Mouse (Mus musculus) right cerebral cortex, adult 2 months (tissue): ENCODE data around the gene Mta3.
"Not testable (repeated sequence)": the region's sequence is repeated elsewhere in the genome, so short reads cannot be mapped to it uniquely, and the experiment has no call there.

Source experiments
- DNase-seq, 2 experiments: peaks; one replicate each; pipeline ENCODE4 v3.0.0; 2021 to 2022; ENCODE audit warnings: low spot score in 2 of 2

The Mta3 gene

GRCm38 (mm10) chr17:83849081-83849675 lies 143.2 kb downstream of the Mta3 start:
- peak in 1 of 2 experiments; percentile 29 for DNase-seq

- DNase-seq: no peak
Measured at GRCm38 (mm10) chr17:83849717-83850116, 143.8 kb downstream of the Mta3 start.

- DNase-seq: peak; percentile 95 to 97
Measured at GRCm38 (mm10) chr17:83850458-83850857, 144.5 kb downstream of the Mta3 start.

GRCm38 (mm10) chr17:83850864-83851263 lies 144.9 kb downstream of the Mta3 start:
- DNase-seq: no peak

GRCm38 (mm10) chr17:83853831-83854230 lies 147.9 kb downstream of the Mta3 start:
- DNase-seq: no peak

GRCm38 (mm10) chr17:83854284-83854918 lies 148.4 kb downstream of the Mta3 start:
- DNase-seq: peak in 1 of 2 experiments; percentile 58

GRCm38 (mm10) chr17:83858413-83858812 lies 152.4 kb downstream of the Mta3 start:
- DNase-seq: no peak

- no peak for DNase-seq
Measured at GRCm38 (mm10) chr17:83859639-83860038, 153.7 kb downstream of the Mta3 start.

GRCm38 (mm10) chr17:83860224-83860623 lies 154.3 kb downstream of the Mta3 start:
- DNase-seq: peak in 1 of 2 experiments; percentile 20

GRCm38 (mm10) chr17:83860968-83861367 lies 155.0 kb downstream of the Mta3 start:
- not testable (repeated sequence) for DNase-seq

- DNase-seq: peak; percentile 98 to 100
Measured at GRCm38 (mm10) chr17:83861444-83862133, 155.6 kb downstream of the Mta3 start.

- DNase-seq: peak in 1 of 2 experiments; percentile 63
Measured at GRCm38 (mm10) chr17:83862134-83862881, 156.3 kb downstream of the Mta3 start.

- DNase-seq: no peak
Measured at GRCm38 (mm10) chr17:83865366-83865765, 159.4 kb downstream of the Mta3 start.

- DNase-seq: peak in 1 of 2 experiments; percentile 31
Measured at GRCm38 (mm10) chr17:83866582-83866981, 160.6 kb downstream of the Mta3 start.

- no peak for DNase-seq
Measured at GRCm38 (mm10) chr17:83870385-83870784, 164.4 kb downstream of the Mta3 start.
